Mouse (Mus musculus): Measurements from ENCODE around the gene Faxc. TPM values are rescaled to one million over a fixed set of nuclear protein-coding genes. Genes with fewer than 3 reads are reported as not detected.

Gene Faxc
- total RNA-seq (2021): 1 to 10 TPM; 4.5 to 5.6 TPM
- long read RNA-seq, experiment 1: 0 reads
- long read RNA-seq, experiment 2: 0 reads

DNA sequence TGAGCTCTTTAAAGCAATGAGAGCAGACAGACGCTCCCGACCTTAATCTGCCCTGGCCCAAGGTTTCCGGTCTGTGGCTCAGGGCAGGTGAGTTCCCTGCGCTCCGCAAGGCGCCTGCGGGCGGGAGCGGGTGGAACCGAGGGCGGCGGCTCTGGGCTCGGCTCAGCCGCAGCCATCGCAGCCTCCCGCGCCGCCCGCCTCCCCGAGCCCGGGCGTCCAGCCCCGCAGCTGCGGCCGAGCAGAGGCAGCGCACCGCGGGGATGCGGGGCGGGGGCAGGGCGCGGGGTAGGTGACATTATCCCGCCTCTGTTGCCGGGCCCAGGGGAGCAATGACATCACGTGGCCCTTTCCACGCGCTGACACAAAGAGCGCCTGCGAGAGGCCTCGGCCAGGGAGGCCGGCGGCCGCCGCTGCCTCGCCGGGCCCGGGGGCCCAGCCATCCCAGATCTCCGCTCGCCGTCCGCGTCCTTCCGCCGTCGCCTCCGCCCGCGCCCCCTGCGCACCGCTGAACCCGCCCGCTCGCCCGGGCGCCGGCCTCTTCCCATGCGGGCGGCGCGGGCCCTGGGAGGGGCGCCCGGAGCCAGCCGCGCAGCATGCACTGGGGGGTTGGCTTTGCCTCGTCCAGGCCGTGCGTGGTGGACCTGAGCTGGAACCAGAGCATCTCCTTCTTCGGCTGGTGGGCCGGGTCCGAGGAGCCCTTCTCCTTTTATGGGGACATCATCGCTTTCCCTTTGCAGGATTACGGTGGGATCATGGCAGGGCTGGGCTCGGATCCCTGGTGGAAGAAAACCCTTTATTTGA is at the start of gene Faxc:
Gene Faxc (plus strand): TSS at position 359 of the 801 bp plus-strand sequence.
- peak; percentile 49 to 53 for DNase-seq (ENCODE audit: low spot score in 2 of 2)

DNA sequence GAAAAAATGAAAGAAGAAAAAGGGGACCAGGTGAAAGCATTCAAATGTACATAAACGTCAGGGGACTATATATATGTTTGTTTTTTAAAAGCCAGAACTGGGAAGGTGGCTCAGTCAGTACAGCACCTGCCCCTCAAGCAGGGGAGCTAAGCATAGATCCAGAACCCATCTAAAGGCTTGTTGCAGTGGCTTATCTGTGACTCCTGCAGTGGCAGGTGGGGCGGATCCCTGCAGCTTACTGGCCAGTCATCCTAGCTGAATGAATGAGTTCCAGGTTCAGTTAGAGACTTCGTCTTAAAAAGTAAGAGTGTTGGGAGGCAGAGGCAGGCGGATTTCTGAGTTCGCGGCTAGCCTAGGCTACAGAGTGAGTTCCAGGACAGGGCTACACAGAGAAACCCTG is 48.3 kb upstream of the Faxc start:
- no peak for DNase-seq (ENCODE audit: low spot score in 2 of 2)

DNA sequence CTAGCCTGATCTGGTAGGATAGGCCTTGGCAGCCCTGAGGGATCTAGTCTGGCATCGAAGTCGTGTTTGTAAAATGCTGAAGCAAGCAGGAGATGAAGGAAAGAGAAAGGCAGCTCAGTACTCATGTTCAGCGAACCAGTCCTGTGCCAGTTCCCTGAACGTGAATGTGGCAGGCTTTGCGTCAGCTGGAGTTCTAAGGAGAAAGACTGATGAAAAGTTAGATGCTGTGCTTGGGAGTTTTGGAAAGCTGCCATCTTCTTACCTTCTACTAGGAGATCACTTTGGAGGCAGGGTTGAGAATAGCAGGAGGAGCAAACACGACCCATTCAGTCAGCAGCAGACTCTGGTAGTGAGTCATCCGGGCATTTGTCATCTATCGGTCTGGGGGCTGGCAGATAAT is 45.3 kb upstream of the Faxc start:
- no peak for DNase-seq (ENCODE audit: low spot score in 2 of 2)

DNA sequence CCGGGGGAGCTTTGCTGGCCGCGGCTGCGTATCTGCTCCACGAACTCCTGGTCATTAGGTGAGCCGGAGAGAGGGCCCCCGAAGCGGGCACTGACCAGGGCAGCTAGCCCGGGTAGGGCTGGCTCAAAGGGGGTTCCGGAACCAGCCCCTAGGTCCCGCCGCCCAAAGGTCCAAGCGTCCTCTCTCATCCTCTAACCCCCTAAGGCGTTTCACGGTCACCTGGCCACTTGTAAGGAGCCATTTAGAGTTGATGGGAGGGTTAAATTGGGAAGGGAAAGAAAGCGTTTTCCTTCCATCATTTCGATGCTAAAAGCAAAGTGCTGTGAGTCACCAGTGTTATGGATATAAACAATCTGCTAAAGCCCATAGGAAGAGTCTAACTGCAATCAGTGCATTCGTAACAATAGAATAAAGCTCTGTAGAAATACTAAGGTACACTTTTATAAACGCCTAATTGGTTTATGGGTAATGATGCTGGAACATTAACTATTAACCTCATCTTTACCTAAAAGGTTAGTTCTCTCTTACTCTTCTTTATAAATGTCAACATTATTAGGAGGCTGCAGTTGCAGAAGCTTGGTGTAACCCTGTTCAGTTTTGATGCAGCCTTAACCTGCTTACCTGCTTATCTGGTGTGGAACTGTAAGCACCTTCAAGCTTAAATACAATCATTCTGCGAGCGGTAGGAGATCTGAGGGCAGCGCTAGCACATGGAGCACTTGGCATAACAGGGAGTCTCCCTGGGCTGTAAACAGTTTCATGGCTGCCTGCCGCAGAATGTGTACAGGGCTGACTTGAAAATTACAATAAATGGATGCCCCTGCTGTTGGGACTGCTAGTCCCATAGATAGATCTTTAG is 872 bp downstream of the Faxc start:
- DNase-seq (ENCODE audit: low spot score in 2 of 2): no peak

DNA sequence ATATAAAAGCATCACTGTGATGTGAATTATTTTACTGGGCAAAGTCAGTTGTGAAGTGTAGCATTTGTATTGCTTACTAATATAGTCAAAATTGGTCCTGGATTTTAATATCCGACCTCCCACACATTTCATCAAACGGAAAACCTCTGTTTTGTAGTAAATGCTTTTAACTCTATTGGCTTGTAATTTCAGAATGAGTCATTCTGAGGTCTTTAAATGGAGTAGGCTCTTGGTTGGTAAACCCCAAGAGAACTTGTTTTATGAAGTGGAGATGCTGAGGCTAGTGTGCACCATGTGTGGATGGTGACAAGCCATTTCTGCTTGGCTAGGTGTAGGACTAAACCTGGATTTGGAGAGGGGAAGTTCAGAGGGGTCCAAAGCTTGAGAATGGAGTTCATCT is 4.2 kb downstream of the Faxc start:
- DNase-seq (ENCODE audit: low spot score in 2 of 2): no peak

DNA sequence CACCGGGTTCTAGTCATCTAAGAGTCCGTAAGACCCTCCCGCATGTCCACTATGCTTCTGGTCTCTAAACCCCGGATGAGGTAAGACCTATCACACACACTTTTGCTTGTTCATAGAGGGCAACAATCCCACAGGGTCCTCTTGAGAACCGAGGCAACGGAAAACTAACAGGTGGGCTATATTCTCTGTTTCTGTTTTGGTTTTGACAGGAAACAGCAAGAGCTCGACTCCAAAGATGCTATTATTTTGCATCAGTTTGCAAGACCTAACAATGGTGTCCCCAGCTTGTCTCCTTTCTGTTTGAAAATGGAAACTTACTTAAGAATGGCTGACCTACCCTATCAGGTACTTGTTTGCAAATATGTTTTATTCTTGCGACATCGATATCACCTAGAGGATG is 5.3 kb downstream of the Faxc start:
- no peak for DNase-seq (ENCODE audit: low spot score in 2 of 2)

DNA sequence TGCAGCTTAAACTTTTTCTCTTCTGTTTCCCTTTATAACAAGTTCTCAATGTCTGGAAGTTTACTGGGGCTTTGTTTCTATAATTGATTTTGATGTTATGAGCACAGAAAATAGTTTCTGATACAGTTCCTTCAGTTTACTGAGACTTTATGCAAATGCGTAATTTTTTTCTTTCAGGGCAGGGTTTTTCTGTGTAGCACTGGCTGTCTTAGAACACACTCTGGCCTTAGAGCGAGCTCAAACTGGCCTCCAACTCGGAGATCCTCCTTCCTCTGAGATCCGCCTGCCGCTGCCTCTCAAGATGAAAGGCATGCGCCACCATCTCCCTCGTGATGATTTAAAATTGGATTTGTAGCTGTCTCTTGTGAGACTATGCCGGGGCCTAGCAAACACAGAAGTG is 6.8 kb downstream of the Faxc start:
- DNase-seq (ENCODE audit: low spot score in 2 of 2): no peak

DNA sequence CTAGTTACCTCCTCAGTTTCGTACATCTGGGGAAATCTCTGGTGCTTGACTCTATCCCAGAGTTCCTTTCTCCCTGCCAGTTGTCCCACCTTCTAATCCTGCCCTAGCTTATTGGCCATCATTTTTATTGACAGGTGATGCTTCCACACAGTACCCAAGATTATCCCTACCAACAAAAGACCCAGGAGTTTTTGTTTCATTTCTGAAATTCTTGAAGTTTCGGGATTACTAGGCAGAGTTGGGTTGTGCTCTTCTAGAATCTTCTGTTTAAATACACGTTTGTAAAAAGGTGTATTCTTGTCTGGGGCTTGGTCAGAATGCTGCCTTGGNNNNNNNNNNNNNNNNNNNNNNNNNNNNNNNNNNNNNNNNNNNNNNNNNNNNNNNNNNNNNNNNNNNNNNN is 13.5 kb downstream of the Faxc start:
- no peak for DNase-seq (ENCODE audit: low spot score in 2 of 2)

DNA sequence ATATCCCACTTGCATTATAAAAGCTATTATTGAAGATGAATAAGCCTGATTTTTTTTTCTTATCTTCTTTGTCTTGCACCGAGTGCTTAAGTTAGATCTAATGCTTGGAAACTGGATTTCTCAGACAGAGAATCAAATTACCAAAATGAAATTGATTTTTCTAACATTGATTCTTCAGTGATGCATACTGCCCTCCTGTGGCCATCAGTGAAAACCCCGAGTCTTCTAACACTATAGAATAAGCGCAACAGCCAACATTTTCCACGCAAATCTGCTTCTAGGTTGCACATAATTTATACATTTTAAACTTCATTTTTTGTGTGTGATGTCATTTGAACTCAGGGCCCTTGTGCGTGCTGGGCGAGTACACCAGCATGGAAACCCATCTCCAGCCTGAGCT is 20.3 kb downstream of the Faxc start:
- peak in 1 of 2 experiments; percentile 14 for DNase-seq (ENCODE audit: low spot score in 2 of 2)

DNA sequence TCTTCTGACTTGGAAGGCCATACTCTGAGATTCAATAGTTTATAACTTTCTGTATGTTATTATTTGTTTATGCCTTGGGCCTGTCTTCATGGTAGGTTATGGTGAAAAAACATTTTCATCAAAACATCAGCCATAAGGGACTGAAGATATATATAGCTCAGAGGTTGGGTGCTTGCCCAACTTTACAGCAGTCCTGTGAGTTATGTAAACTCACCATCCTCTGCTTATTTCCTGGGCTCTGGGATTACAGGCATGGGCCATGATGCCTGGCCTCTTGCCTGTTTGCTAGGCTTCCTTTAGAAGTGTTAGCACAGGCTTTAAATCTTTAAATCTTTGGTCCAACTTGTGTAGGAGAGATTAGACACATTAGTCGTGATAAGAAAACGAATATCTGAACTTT is 21.1 kb downstream of the Faxc start:
- DNase-seq (ENCODE audit: low spot score in 2 of 2): no peak

DNA sequence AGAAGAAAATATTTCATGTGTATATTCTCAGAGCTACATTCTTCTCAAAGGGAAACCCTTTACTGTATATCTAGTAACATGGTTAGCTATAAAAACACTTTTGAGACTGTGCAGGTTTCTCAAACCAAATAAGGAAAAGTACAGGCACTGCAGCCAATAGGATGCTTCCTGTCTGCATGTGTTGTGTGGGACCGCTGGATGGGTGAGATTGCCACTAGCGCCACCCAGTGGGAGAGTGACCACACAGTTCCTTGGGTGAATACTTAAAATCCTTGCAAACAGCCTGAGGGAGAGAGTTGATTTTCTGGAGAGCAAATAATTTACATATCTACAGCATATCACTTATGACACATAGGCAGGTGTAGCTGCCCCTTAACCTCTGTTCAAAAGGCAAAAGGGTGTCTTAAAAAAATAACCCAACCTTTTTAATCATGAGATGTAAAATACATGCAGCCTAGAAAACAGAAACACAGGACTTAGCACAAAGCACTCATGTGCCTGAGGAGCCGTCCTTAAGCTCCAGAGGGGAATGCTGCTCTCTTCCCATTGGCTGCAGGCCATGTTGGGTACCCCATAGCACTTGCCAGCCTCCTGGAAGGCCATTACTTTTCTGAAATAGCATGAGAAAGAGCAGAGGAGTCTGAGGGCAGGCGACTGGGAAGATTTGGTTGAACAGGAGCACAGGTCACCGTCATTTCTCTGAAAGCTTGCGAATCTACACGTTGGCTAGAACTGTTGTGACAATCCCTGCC is 26.6 kb downstream of the Faxc start:
- DNase-seq (ENCODE audit: low spot score in 2 of 2): peak; percentile 20 to 33

DNA sequence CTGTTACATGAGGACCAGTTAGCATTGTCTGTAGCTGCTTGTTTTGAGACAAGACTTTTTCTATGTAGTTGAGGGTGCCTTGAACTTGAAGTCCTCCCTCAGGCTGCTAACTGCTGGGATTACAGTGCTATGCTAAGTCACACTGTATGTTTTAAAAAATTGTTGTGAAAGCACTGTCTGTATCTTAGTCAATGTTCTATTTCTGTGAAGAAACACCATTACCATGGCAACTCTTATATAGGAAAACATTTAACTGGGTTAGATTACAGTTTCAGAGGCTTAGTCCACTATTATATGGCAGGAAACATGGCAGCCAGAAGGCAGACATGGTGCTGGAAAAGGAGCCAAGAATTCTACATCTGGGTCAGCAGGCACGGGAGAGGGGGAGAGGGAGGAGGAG is 40.8 kb downstream of the Faxc start:
- no peak for DNase-seq (ENCODE audit: low spot score in 2 of 2)

DNA sequence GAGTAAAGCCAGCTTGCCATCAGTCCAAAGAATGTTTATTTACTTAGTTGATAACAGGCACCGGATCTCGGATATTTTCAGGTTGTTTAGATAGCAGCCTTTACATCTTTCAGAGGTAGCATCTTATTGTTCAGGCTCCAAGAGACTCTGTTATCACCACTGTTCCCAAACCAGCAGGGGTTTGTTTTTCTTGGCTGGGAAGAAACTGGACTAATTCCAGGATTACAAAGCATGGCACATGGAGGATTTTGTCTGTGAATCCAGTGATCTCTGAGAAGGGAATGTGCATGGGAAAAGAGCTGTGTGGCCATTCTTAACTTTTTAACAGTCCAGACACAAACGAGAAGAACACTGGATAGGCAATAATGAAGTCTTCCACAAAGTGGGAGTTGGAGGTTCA is 43.0 kb downstream of the Faxc start:
- DNase-seq (ENCODE audit: low spot score in 2 of 2): no peak

DNA sequence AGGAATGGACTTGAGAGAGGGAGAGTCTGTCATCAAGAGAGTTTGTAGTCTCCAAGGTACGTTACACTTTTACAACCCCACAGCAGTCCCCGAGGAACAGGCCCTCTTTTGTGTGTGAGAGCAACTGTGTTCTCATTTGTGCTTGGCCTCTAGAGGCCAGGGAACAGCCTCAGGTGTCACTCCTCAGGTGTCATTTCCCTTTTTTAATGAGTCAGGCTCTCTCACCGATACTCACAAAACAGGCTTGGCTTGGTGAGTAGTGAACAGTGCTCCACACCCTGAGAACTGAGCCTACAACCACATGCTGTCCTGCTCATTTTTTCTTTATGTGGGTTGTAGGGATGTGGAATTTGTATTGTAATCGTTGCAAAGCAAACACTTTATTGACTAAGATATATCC is 49.3 kb downstream of the Faxc start:
- DNase-seq (ENCODE audit: low spot score in 2 of 2): no peak

DNA sequence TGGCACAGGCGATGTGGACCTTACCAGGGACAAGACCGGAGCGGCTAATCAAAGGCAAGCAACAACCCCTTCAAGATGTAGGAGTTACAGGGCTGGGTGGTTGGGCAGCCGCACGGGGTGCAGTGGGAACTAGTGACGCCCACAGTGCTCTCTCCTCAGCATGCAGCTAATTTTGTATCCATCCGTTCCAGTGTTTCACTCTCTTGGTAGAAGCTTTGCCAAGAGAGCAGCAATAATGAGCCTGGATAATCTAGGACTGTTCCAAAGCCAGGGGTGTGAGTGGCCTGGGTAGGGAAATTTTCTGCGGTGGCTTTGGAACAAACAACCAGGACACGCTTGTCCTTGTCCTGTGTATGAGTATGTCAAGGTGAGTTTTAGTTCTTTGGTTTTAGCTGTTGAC is 51.3 kb downstream of the Faxc start:
- DNase-seq (ENCODE audit: low spot score in 2 of 2): no peak

DNA sequence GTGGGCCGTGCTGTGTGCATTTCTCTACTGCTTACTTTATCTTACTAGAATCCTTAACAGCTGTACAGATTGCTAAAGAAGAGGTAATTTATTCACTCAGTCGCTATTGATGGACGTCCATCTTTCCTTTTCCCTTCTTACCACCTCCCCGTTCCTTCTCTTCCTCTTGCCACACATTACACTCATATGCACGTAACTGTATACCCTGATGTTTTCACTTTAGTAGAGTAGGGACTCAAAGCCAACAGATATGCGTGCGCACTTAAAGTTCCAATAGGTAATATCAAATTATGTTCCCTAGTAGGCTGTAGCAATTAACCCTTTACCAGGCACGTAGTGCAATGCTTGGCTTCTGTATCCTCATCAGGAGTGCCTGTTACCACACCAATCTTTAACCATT is 55.7 kb downstream of the Faxc start:
- no peak for DNase-seq (ENCODE audit: low spot score in 2 of 2)

DNA sequence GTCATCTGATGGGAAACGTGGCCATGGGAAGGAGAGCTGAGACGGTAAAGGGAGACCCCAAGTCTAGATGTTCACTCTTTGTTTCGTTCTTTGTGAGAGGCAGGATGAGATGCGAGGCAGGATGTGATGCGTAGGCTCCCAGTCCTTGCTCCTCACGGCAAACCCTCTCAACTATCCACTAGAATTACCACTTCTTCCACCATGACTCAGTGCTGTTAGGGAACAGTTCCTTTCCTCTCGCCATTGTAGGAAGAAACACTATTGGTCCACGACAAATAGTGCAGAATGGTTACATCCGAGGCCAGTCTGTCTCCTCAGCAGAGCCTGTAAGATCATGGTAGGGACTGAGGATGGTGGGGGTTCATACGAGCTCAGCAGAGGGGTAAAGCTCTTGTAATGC is 56.3 kb downstream of the Faxc start:
- DNase-seq (ENCODE audit: low spot score in 2 of 2): no peak

DNA sequence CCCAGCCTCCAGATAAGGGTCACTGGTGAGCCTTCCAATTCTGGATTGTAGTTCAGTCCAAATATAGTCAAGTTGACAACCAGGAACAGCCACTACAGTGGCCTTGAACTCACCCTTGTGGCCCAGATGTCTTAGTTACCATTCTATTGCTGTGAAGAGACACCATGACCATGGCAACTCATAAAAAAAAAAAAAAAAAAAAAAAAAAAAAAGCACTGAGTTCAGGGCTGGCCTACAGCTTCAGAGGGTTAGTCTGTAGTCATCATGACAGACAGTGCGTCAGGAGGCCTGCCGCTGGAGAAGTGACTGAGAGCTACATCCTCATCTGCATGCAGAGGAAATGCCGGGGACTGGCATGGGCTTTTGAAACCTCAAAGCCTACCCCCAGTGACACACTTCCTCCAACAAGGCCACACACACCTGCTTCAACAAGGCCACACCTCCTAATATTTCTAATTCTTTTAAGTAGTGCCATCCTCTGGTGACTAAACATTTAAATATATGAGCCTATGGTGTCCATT is 58.5 kb downstream of the Faxc start:
- no peak for DNase-seq (ENCODE audit: low spot score in 2 of 2)

DNA sequence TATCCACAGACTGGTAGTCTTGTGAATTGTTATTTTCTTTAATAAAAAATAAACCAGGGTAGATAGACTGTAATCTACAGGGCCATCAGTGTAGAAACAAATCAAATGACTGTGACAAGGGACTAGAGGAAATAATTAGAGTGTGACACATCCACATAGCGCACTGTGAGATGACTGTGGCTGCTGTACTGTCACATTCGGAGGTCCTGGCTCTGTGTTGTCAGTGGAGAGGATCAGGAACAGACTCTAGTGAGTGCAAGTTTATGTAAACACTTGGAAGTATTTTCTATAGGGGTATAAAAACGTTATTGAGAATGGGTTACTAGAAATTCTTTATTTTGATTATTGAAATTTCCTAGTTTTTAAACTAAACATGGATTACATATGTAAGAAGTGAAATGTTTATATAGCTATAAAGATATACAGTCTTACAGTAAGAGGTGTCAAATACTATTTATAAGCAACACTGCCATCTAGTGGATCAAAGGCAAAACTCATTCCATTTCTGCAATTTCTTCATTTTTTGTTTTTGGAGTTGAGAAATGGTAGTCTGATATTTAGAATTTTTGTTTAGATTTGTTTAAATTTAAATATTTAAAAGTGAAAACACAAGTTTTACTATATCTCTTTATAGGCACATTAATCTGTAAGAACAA is 59.6 kb downstream of the Faxc start:
- DNase-seq (ENCODE audit: low spot score in 2 of 2): no peak

DNA sequence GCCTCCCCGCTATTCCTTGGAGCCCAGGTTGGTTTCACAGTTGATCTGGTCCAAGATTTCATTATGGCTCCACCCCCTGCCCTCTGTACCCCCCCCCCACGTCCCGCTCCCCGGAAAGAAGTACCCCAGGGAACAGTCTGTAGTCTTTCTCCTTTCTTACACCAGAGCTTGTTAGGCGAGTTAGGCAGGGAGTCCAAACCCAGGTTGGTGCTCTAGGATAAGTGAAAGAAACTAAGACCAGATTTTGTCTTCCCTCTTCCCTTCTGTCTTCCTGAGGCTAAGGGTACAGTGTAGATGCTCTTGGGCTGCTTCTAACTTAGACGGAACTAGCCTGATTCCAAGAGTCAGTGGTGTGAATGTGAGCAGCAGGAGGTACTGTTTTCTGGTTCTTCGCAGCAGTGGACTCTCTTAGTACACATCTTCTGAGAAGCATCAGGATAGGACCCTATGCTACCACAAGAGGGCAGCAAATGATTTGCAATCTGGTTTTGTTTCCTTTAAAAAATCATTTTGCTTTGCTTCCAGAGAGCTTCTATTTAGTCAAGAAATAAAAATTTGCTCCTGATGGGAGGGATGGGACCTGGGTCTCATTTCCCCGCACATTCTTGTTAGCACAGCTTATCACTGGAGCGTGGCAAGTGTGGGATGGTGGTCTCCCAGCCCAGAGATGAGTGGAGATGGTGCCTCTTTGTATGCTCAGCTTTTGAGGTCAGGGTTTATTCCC is 86.7 kb downstream of the Faxc start:
- DNase-seq (ENCODE audit: low spot score in 2 of 2): peak in 1 of 2 experiments; percentile 11

Data from adrenal gland, adult 18-20 months (tissue).